Mouse (Mus musculus) liver, postnatal 0 days (tissue): ENCODE results near the gene Tgfbi.

Source experiments
- CTCF ChIP-seq: sonication (generic); IDR thresholded peaks from 2 replicates; pipeline ENCODE4 v1.5.1; 2016; ENCODE audit warnings: antibody characterized with exemption, low read depth
- EP300 ChIP-seq: IDR thresholded peaks from 2 replicates; pipeline ENCODE4 v1.6.1; 2016; ENCODE audit warnings: antibody characterized with exemption, low read depth, mild to moderate bottlenecking

- TF ChIP-seq CTCF, result no peak
- TF ChIP-seq EP300, result no peak
Observed at GRCm38 (mm10) chr13:56652381-56652780, 43.1 kb downstream of the Tgfbi start.
